Mouse (Mus musculus): ENCODE results near the gene Pde1a.

- no peak for TF ChIP-seq CTCF (IDR thresholded peaks at IDR 0.05; ENCODE audit: borderline replicate concordance, insufficient read depth, low read depth, low read length)
- TF ChIP-seq POLR2A (IDR thresholded peaks at IDR 0.05; ENCODE audit: borderline replicate concordance, insufficient read depth, low read length): no peak
Observed at GRCm38 (mm10) chr2:79977259-79977658, 152.0 kb downstream of the Pde1a start.

All from cerebellum, adult 2 months (tissue).